8 mouse cellular contexts compared by ENCODE assay signal in genomic region chr2:31887030-31887429, GRCm38 (mm10). TPM values are rescaled to one million over a fixed set of nuclear protein-coding genes. Genes with fewer than 3 reads are reported as not detected.
DNase-seq lines count a peak whose midpoint lies in the region; ATAC-seq and TF ChIP-seq lines count a peak whose summit lies in the region.

Gene Lamc3, plus strand, starts transcription at chr2:31887291.

- intact Hi-C loops in heart, adult 2 months (cut with DNase I) = no loop called here

- 7% methylated on average over 26 of the region's 26 CpGs for WGBS in heart, adult 2 months
- WGBS in heart, embryonic 14.5 days = 9% methylated on average over 26 of the region's 26 CpGs
- 3% methylated on average over 25 of the region's 26 CpGs for WGBS in kidney, postnatal 0 days

- peak; percentile 48; the same call in 1 of the 2 replicates for ATAC-seq in heart, embryonic 14.5 days (ENCODE audit: insufficient number of reproducible peaks, insufficient read depth, low FRiP score, low read depth)
- ATAC-seq in kidney, postnatal 0 days (replicated peaks; ENCODE audit: low FRiP score, low read depth) = peak; percentile 80

- H3K36me3 ChIP-seq in heart, adult 2 months (ENCODE audit: control insufficient read depth, insufficient read depth, low read length) = no peaks in the 10 kb centered on the region
- H3K36me3 ChIP-seq in heart, embryonic 14.5 days (ENCODE audit: control insufficient read depth, insufficient read depth, low read length) = no peaks in the 10 kb centered on the region
- H3K36me3 ChIP-seq in kidney, postnatal 0 days (ENCODE audit: insufficient read depth, low read length) = no peaks in the 10 kb centered on the region

- H3K4me3 ChIP-seq in heart, adult 2 months = no peak within 1 kb of the TSS
- H3K4me3 ChIP-seq in heart, embryonic 14.5 days (ENCODE audit: control insufficient read depth in 1 of 2, insufficient read depth in 1 of 2, low read depth in 1 of 2, low read length in 2 of 2) = peak within 1 kb of the TSS; percentile 17 to 24
- peak within 1 kb of the TSS; percentile 23 for H3K4me3 ChIP-seq in kidney, postnatal 0 days (replicated peaks; ENCODE audit: low read depth, low read length)

- TF ChIP-seq CTCF in heart, adult 2 months (IDR thresholded peaks at IDR 0.05) = peak; percentile 46
- TF ChIP-seq CTCF in kidney, postnatal 0 days (IDR thresholded peaks at IDR 0.05; ENCODE audit: low read depth) = peak; percentile 83

- peak within 1 kb of the TSS; percentile 55 for H3K4me2 ChIP-seq in heart, embryonic 14.5 days (ENCODE audit: low read length)
- H3K4me2 ChIP-seq in kidney, postnatal 0 days (ENCODE audit: low read length) = peak within 1 kb of the TSS; percentile 47

- H3K4me1 ChIP-seq in heart, adult 2 months (ENCODE audit: control insufficient read depth, insufficient read depth, low read length) = no peaks in the 10 kb centered on the region
- no peaks in the 10 kb centered on the region; a peak in 1 of 4 replicates for H3K4me1 ChIP-seq in heart, embryonic 14.5 days (ENCODE audit: control insufficient read depth in 2 of 2, insufficient read depth in 2 of 2, low read length in 2 of 2)
- H3K4me1 ChIP-seq in kidney, postnatal 0 days (replicated peaks; ENCODE audit: insufficient read depth, low read length) = no peaks in the 10 kb centered on the region

- no peak for TF ChIP-seq POLR2A in heart, adult 2 months (IDR thresholded peaks at IDR 0.05; ENCODE audit: insufficient read depth, low read depth, low read length)

- no peaks in the 10 kb centered on the region for H3K79me2 ChIP-seq in heart, adult 2 months (replicated peaks; ENCODE audit: control insufficient read depth, insufficient read depth, low read length)

- H3K9ac ChIP-seq in heart, adult 2 months (ENCODE audit: low read depth, low read length) = no peak within 1 kb of the TSS
- H3K9ac ChIP-seq in heart, embryonic 14.5 days (ENCODE audit: low read length) = no peak within 1 kb of the TSS
- 0 out of 2 replicates have a peak within 1 kb of the TSS, but pooled peaks have one; percentile 25 for H3K9ac ChIP-seq in kidney, postnatal 0 days (ENCODE audit: low read depth, low read length)

- peak in 1 of 2 experiments; percentile 19 for DNase-seq in heart, adult 2 months
- no peak for DNase-seq in heart, adult 9 months (ENCODE audit: low spot score in 2 of 2)
- peak; percentile 71 for DNase-seq in embryo, embryonic 11 days
- DNase-seq in kidney, postnatal 0 days (ENCODE audit: low spot score) = peak; percentile 93
- peak; percentile 54 for DNase-seq in lung, postnatal 25 days (ENCODE audit: low spot score)
- peak; percentile 55 to 78 for DNase-seq in spleen, postnatal 4 days (ENCODE audit: low spot score in 2 of 2)
- no peak for DNase-seq in left cerebral cortex, adult 8-10 months (ENCODE audit: low spot score in 2 of 2)

- no peaks in the 10 kb centered on the region for H3K9me3 ChIP-seq in heart, embryonic 14.5 days (ENCODE audit: control insufficient read depth, low read length)
- no peaks in the 10 kb centered on the region for H3K9me3 ChIP-seq in kidney, postnatal 0 days (replicated peaks; ENCODE audit: low read length)

- peaks cover 9% of the 10 kb centered on the region; the same call in 1 of the 2 replicates for H3K27me3 ChIP-seq in heart, adult 2 months (ENCODE audit: control insufficient read depth, insufficient read depth, low read length)
- peaks cover 79% of the 10 kb centered on the region for H3K27me3 ChIP-seq in heart, embryonic 14.5 days (ENCODE audit: control insufficient read depth, insufficient read depth, low read length)
- peaks cover 16% of the 10 kb centered on the region for H3K27me3 ChIP-seq in kidney, postnatal 0 days (ENCODE audit: insufficient read depth, low read length)

- no peak for TF ChIP-seq EP300 in heart, adult 2 months (IDR thresholded peaks at IDR 0.05; ENCODE audit: insufficient read depth, low read depth, low read length)

- no peak within 1 kb of the TSS for H3K27ac ChIP-seq in heart, adult 2 months
- no peak within 1 kb of the TSS for H3K27ac ChIP-seq in heart, embryonic 14.5 days (replicated peaks in 1 of 2; ENCODE audit: control insufficient read depth in 1 of 2, insufficient read depth in 1 of 2, low read depth in 2 of 2, low read length in 2 of 2)
- H3K27ac ChIP-seq in kidney, postnatal 0 days = no peak within 1 kb of the TSS

RNA-seq across cellular contexts. Expression of gene Lamc3, which starts in this region (rescaled TPM):
- total RNA-seq in heart, adult 2 months (2021) = under 1 TPM; 0.36 to 0.57 TPM
- 1.2 and 2.3 TPM in 2 replicates for polyA plus RNA-seq in heart, adult 2 months (2012; rRNA removed)
- 0.19 and 0.24 TPM in 2 replicates for polyA plus RNA-seq in heart, embryonic 14.5 days (2014; fragmentation: Nextera tagmentation; extraction: Ambion mirVana)
- 2.8 TPM in 2 replicates for polyA plus RNA-seq in kidney, postnatal 0 days (2015; fragmentation: Nextera tagmentation; extraction: Ambion mirVana)
- total RNA-seq in left cerebral cortex, adult 8-10 months (2022) = 1 to 10 TPM; 5.7 to 7.5 (median 6.6) TPM

Comparison
In these comparisons a context has a peak if more than half of its experiments do, and no peak if none do; other contexts are left out.
1. RNA of gene Lamc3 (total RNA-seq): 5.7 to 7.5 TPM in left cerebral cortex, adult 8-10 months; 0.36 to 0.57 TPM in heart, adult 2 months; every median in the first group is over 4 times any median in the second.
2. Peak in ATAC-seq, H3K4me3 ChIP-seq and H3K4me2 ChIP-seq in heart, embryonic 14.5 days; RNA of the gene not detected or under 1 TPM.
3. DNase-seq: peak in embryo, embryonic 11 days (single experiment), kidney, postnatal 0 days (single experiment), lung, postnatal 25 days (single experiment) and spleen, postnatal 4 days (2 of 2); none in heart, adult 9 months (0 of 2) and left cerebral cortex, adult 8-10 months (0 of 2).